Mouse (Mus musculus) bone marrow macrophage, adult 2 months (primary cell): ENCODE measurements at regions not wholly inside any gene's neighbourhood (a gene's known extent, or its start where the extent isn't known, plus 50 kb on each side); places are given as distances from the start of the nearest gene placed in this dataset.

ENCODE experiments used
- CTCF ChIP-seq: IDR thresholded peaks from 2 replicates; pipeline ENCODE4 v1.5.1; 2012; ENCODE audit warnings: low read depth, mild to moderate bottlenecking, low read length, moderate library complexity
- POLR2A ChIP-seq: IDR thresholded peaks from 2 replicates; pipeline ENCODE4 v1.6.1; 2012; ENCODE audit warnings: mild to moderate bottlenecking, low read depth, low read length, borderline replicate concordance

- TF ChIP-seq CTCF = no peak
- TF ChIP-seq POLR2A = no peak
These were observed 136.4 kb upstream of the Gpc5 start for GRCm38 (mm10) chr14:114955572-114955971.
